7 mouse cellular contexts compared by ENCODE assay signal in the genomic region with DNA sequence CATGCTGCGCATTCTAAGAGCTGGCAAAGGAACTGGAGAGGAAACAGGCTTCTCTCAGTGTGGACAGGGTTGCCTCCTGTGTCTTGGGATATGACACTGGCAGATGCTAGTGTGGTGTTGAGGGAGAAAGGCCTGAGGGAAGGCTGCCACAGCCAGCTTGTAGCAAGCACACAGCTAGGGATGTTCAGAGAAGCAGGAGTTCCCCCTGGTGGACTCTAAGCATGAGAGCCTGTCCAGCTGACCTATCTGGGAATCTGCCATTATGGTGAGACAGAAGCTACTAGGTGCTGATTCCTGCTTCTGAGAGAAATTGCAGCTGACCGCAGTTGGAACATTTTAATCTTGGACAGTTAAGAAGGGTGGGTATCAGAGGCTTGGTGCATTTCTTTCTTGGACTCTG. TPM values are rescaled to one million over a fixed set of nuclear protein-coding genes. Genes with fewer than 3 reads are reported as not detected.
DNase-seq lines count a peak whose midpoint lies in the region; ATAC-seq and TF ChIP-seq lines count a peak whose summit lies in the region.

No protein-coding gene starts in this region.

- peak; percentile 73; the same call in 1 of the 2 replicates for TF ChIP-seq CTCF in cerebellum, adult 2 months (IDR thresholded peaks at IDR 0.05; ENCODE audit: borderline replicate concordance, insufficient read depth, low read depth, low read length)

- TF ChIP-seq POLR2A in cerebellum, adult 2 months (IDR thresholded peaks at IDR 0.05; ENCODE audit: borderline replicate concordance, insufficient read depth, low read length): no peak

- peak; percentile 59 for DNase-seq in left cerebral cortex, postnatal 4 days
- no peak for DNase-seq in left cerebral cortex, adult 8-10 months (ENCODE audit: low spot score in 2 of 2)
- DNase-seq in cerebellum, adult 2 months: peak; percentile 46 to 54
- DNase-seq in T-cell, adult 2 months (ENCODE audit: low spot score): no peak
- no peak for DNase-seq in gastrocnemius, postnatal 10 days

- H3K4me2 ChIP-seq in heart, embryonic 11.5 days: no peak overlapping the region
- no peak overlapping the region for H3K4me2 ChIP-seq in neural tube, embryonic 13.5 days

- H3K9ac ChIP-seq in heart, embryonic 11.5 days (ENCODE audit: low read depth, low read length): 0 out of 2 replicates have a peak overlapping the region, but pooled peaks have one; percentile 24
- no peak overlapping the region for H3K9ac ChIP-seq in neural tube, embryonic 13.5 days

- H3K27ac ChIP-seq in cerebellum, adult 2 months (ENCODE audit: insufficient read depth, low read length): no peak overlapping the region
- H3K27ac ChIP-seq in heart, embryonic 11.5 days (ENCODE audit: low read depth, low read length): 0 out of 2 replicates have a peak overlapping the region, but pooled peaks have one; percentile 43
- H3K27ac ChIP-seq in neural tube, embryonic 13.5 days (replicated peaks): peak overlapping the region; percentile 39

- 26% methylated on average over 2 of the region's 2 CpGs for WGBS in cerebellum, adult 2 months
- WGBS in heart, embryonic 11.5 days (ENCODE audit: insufficient replicate concordance): 83% methylated on average over 2 of the region's 2 CpGs
- 92% methylated on average over 2 of the region's 2 CpGs for WGBS in neural tube, embryonic 13.5 days

- ATAC-seq in heart, embryonic 11.5 days (replicated peaks; ENCODE audit: insufficient number of reproducible peaks, low FRiP score, low TSS enrichment): no peak
- no peak for ATAC-seq in neural tube, embryonic 13.5 days (ENCODE audit: low read depth)

- peaks cover 18% of the 10 kb centered on the region for H3K36me3 ChIP-seq in heart, embryonic 11.5 days (ENCODE audit: control insufficient read depth, insufficient read depth, low read length)
- H3K36me3 ChIP-seq in neural tube, embryonic 13.5 days: peaks cover 77% of the 10 kb centered on the region

- H3K9me3 ChIP-seq in heart, embryonic 11.5 days (replicated peaks; ENCODE audit: control insufficient read depth, low read length): no peaks in the 10 kb centered on the region
- H3K9me3 ChIP-seq in neural tube, embryonic 13.5 days: no peaks in the 10 kb centered on the region

- H3K27me3 ChIP-seq in cerebellum, adult 2 months (ENCODE audit: control insufficient read depth, insufficient read depth, low read length): no peaks in the 10 kb centered on the region
- no peaks in the 10 kb centered on the region for H3K27me3 ChIP-seq in heart, embryonic 11.5 days (ENCODE audit: control insufficient read depth, insufficient read depth, low read length)
- H3K27me3 ChIP-seq in neural tube, embryonic 13.5 days: no peaks in the 10 kb centered on the region

- intact Hi-C loops in left cerebral cortex, postnatal 4 days (cut with DNase I): no loop called here

- H3K4me3 ChIP-seq in cerebellum, adult 2 months (replicated peaks; ENCODE audit: insufficient read depth, low read depth, low read length): no peak overlapping the region
- H3K4me3 ChIP-seq in heart, embryonic 11.5 days (ENCODE audit: low read depth, low read length): no peak overlapping the region
- no peak overlapping the region for H3K4me3 ChIP-seq in neural tube, embryonic 13.5 days

- H3K4me1 ChIP-seq in cerebellum, adult 2 months (ENCODE audit: control insufficient read depth, insufficient read depth, low read length): peaks cover 4% of the 10 kb centered on the region; the same call in 1 of the 2 replicates
- H3K4me1 ChIP-seq in heart, embryonic 11.5 days (ENCODE audit: control insufficient read depth, insufficient read depth, low read length): peaks cover 31% of the 10 kb centered on the region
- H3K4me1 ChIP-seq in neural tube, embryonic 13.5 days (replicated peaks): peaks cover 48% of the 10 kb centered on the region

RNA-seq across cellular contexts. Expression of a gene that starts 19.1 kb away (rescaled TPM):
- total RNA-seq in left cerebral cortex, postnatal 4 days (2021): under 1 TPM in 1 of 2 experiments, not detected in 1; 0.34 TPM
- total RNA-seq in left cerebral cortex, adult 8-10 months (2022): under 1 TPM in 3 of 4 experiments, not detected in 1; 0.16 to 0.49 (median 0.41) TPM
- polyA plus RNA-seq in cerebellum, adult 2 months (2012; rRNA removed): 0.44 and 0.47 TPM in 2 replicates
- polyA plus RNA-seq in heart, embryonic 11.5 days (2014; fragmentation: Nextera tagmentation; extraction: Ambion mirVana): not detected in 2 replicates
- 0.11 and 0.25 TPM in 2 replicates for polyA plus RNA-seq in neural tube, embryonic 13.5 days (2015; fragmentation: Nextera tagmentation; extraction: Ambion mirVana)
- total RNA-seq in gastrocnemius, postnatal 10 days (2021): under 1 TPM in 1 of 2 experiments, not detected in 1; 0.16 TPM

Comparison
In these comparisons a context has a peak if more than half of its experiments do, and no peak if none do; other contexts are left out.
1. DNase-seq: peak in left cerebral cortex, postnatal 4 days (single experiment) and cerebellum, adult 2 months (2 of 2); none in left cerebral cortex, adult 8-10 months (0 of 2), T-cell, adult 2 months (single experiment) and gastrocnemius, postnatal 10 days (single experiment).